Mouse (Mus musculus): ENCODE measurements around the gene Abca17. TPM values are rescaled to one million over a fixed set of nuclear protein-coding genes. Genes with fewer than 3 reads are reported as not detected.

The Abca17 gene
- polyA plus RNA-seq, 1 experiment from 2014 or later = not detected

GRCm38 (mm10) chr17:24360841-24361240 lies 10.0 kb upstream of the Abca17 start:
- H3K27me3 ChIP-seq (ENCODE audit: insufficient read depth, low read length) = no peaks in the 10 kb centered on the region
- no peaks in the 10 kb centered on the region for H3K9me3 ChIP-seq (ENCODE audit: low read depth, low read length)
- no peaks in the 10 kb centered on the region for H3K36me3 ChIP-seq (ENCODE audit: insufficient read depth)
- no peak overlapping the region for H3K4me3 ChIP-seq (ENCODE audit: low read depth, low read length)
- 69% methylated on average over 8 of the region's 8 CpGs for WGBS
- DNase-seq (no peak), ATAC-seq (ENCODE audit: insufficient read depth) (no peak)
- no peak overlapping the region for H3K9ac ChIP-seq
- TF ChIP-seq CTCF (IDR thresholded peaks at IDR 0.05; ENCODE audit: low read depth) = no peak
- H3K4me2 ChIP-seq = no peak overlapping the region
- 0 out of 2 replicates have a peak, but pooled peaks cover 4% of the 10 kb centered on the region for H3K4me1 ChIP-seq (ENCODE audit: insufficient read depth)
- H3K27ac ChIP-seq (ENCODE audit: low read depth) = peak overlapping the region; percentile 24; the same call in 1 of the 2 replicates

GRCm38 (mm10) chr17:24359903-24360302 lies 9.0 kb upstream of the Abca17 start:
- Histone ChIP-seq H3K4me2 (no peak overlapping the region), H3K27ac (ENCODE audit: low read depth) (0 out of 2 replicates have a peak overlapping the region, but pooled peaks have one; percentile 15), H3K4me3 (ENCODE audit: low read depth, low read length) (no peak overlapping the region), H3K27me3 (ENCODE audit: insufficient read depth, low read length) (no peaks in the 10 kb centered on the region), H3K36me3 (ENCODE audit: insufficient read depth) (no peaks in the 10 kb centered on the region), H3K9ac (no peak overlapping the region), H3K9me3 (ENCODE audit: low read depth, low read length) (no peaks in the 10 kb centered on the region), H3K4me1 (ENCODE audit: insufficient read depth) (0 out of 2 replicates have a peak, but pooled peaks cover 4% of the 10 kb centered on the region)
- DNase-seq (peak; percentile 56), ATAC-seq (ENCODE audit: insufficient read depth) (peak; percentile 47)
- 41% methylated on average over 2 of the region's 2 CpGs for WGBS
- TF ChIP-seq CTCF (IDR thresholded peaks at IDR 0.05; ENCODE audit: low read depth) = no peak

GRCm38 (mm10) chr17:24359006-24359405 lies 8.1 kb upstream of the Abca17 start:
- no peak for ATAC-seq (ENCODE audit: insufficient read depth)
- Histone ChIP-seq H3K4me1 (ENCODE audit: insufficient read depth) (0 out of 2 replicates have a peak, but pooled peaks cover 4% of the 10 kb centered on the region), H3K36me3 (ENCODE audit: insufficient read depth) (no peaks in the 10 kb centered on the region), H3K4me2 (no peak overlapping the region), H3K4me3 (ENCODE audit: low read depth, low read length) (no peak overlapping the region), H3K9me3 (ENCODE audit: low read depth, low read length) (no peaks in the 10 kb centered on the region), H3K27ac (ENCODE audit: low read depth) (peak overlapping the region; percentile 3; the same call in 1 of the 2 replicates), H3K9ac (no peak overlapping the region), H3K27me3 (ENCODE audit: insufficient read depth, low read length) (no peaks in the 10 kb centered on the region)
- DNase-seq = no peak
- TF ChIP-seq CTCF (IDR thresholded peaks at IDR 0.05; ENCODE audit: low read depth) = no peak
- WGBS = 68% methylated on average over 8 of the region's 8 CpGs

- no peaks in the 10 kb centered on the region for H3K36me3 ChIP-seq (ENCODE audit: insufficient read depth)
- no peak overlapping the region for H3K27ac ChIP-seq (ENCODE audit: low read depth)
These were observed 4.4 kb upstream of the Abca17 start for GRCm38 (mm10) chr17:24355284-24355683.

GRCm38 (mm10) chr17:24353960-24354359 lies 3.1 kb upstream of the Abca17 start:
- WGBS = 73% methylated on average over 3 of the region's 3 CpGs
- Histone ChIP-seq H3K27ac (ENCODE audit: low read depth) (no peak overlapping the region), H3K9me3 (ENCODE audit: low read depth, low read length) (no peaks in the 10 kb centered on the region), H3K4me2 (no peak overlapping the region), H3K9ac (no peak overlapping the region), H3K4me1 (ENCODE audit: insufficient read depth) (peaks cover 6% of the 10 kb centered on the region; the same call in 1 of the 2 replicates), H3K4me3 (ENCODE audit: low read depth, low read length) (no peak overlapping the region), H3K27me3 (ENCODE audit: insufficient read depth, low read length) (peaks cover 24% of the 10 kb centered on the region), H3K36me3 (ENCODE audit: insufficient read depth) (no peaks in the 10 kb centered on the region)
- DNase-seq (no peak), ATAC-seq (ENCODE audit: insufficient read depth) (no peak)
- TF ChIP-seq CTCF (IDR thresholded peaks at IDR 0.05; ENCODE audit: low read depth) = no peak

More at GRCm38 (mm10) chr17:24355284-24355683, 4.4 kb upstream of the Abca17 start:
- no peak overlapping the region for H3K9ac ChIP-seq
- no peak overlapping the region for H3K4me3 ChIP-seq (ENCODE audit: low read depth, low read length)
- WGBS = 72% methylated on average over 8 of the region's 8 CpGs
- peaks cover 6% of the 10 kb centered on the region; the same call in 1 of the 2 replicates for H3K4me1 ChIP-seq (ENCODE audit: insufficient read depth)
- no peak overlapping the region for H3K4me2 ChIP-seq
- H3K9me3 ChIP-seq (ENCODE audit: low read depth, low read length) = no peaks in the 10 kb centered on the region
- peaks cover 18% of the 10 kb centered on the region; the same call in 1 of the 2 replicates for H3K27me3 ChIP-seq (ENCODE audit: insufficient read depth, low read length)
- ATAC-seq (ENCODE audit: insufficient read depth) (no peak), DNase-seq (no peak)
- no peak for TF ChIP-seq CTCF (IDR thresholded peaks at IDR 0.05; ENCODE audit: low read depth)

- Histone ChIP-seq H3K27ac (ENCODE audit: low read depth) (peak overlapping the region; percentile 54; the same call in 1 of the 2 replicates), H3K36me3 (ENCODE audit: insufficient read depth) (no peaks in the 10 kb centered on the region), H3K27me3 (ENCODE audit: insufficient read depth, low read length) (peaks cover 24% of the 10 kb centered on the region), H3K4me3 (ENCODE audit: low read depth, low read length) (peak overlapping the region; percentile 71), H3K9me3 (ENCODE audit: low read depth, low read length) (no peaks in the 10 kb centered on the region), H3K4me1 (ENCODE audit: insufficient read depth) (peaks cover 6% of the 10 kb centered on the region; the same call in 1 of the 2 replicates), H3K9ac (peak overlapping the region; percentile 73), H3K4me2 (peak overlapping the region; percentile 94)
- ATAC-seq (ENCODE audit: insufficient read depth) (no peak), DNase-seq (peak; percentile 21)
- no peak for TF ChIP-seq CTCF (IDR thresholded peaks at IDR 0.05; ENCODE audit: low read depth)
- 3% methylated on average over 36 of the region's 36 CpGs for WGBS
These were observed 1.7 kb upstream of the Abca17 start for GRCm38 (mm10) chr17:24352370-24353194.

GRCm38 (mm10) chr17:24351760-24352357 lies 991 bp upstream of the Abca17 start, which contains the start of gene Abca3:
Gene Abca3, plus strand, starts transcription at chr17:24351950.
- peak; percentile 91 for TF ChIP-seq CTCF (IDR thresholded peaks at IDR 0.05; ENCODE audit: low read depth)
- H3K36me3 ChIP-seq (ENCODE audit: insufficient read depth) = no peaks in the 10 kb centered on the region
- peaks cover 6% of the 10 kb centered on the region; the same call in 1 of the 2 replicates for H3K4me1 ChIP-seq (ENCODE audit: insufficient read depth)
- peak within 1 kb of the TSS; percentile 73 for H3K9ac ChIP-seq
- no peaks in the 10 kb centered on the region for H3K9me3 ChIP-seq (ENCODE audit: low read depth, low read length)
- H3K4me3 ChIP-seq (ENCODE audit: low read depth, low read length) = peak within 1 kb of the TSS; percentile 71
- H3K27me3 ChIP-seq (ENCODE audit: insufficient read depth, low read length) = peaks cover 24% of the 10 kb centered on the region
- peak within 1 kb of the TSS; percentile 94 for H3K4me2 ChIP-seq
- peak within 1 kb of the TSS; percentile 54; the same call in 1 of the 2 replicates for H3K27ac ChIP-seq (ENCODE audit: low read depth)
- ATAC-seq (ENCODE audit: insufficient read depth) (peak; percentile 96), DNase-seq (peak; percentile 96)
- 0% methylated on average over 50 of the region's 55 CpGs for WGBS

All from lung, embryonic 14.5 days (tissue).